Mouse (Mus musculus) limb, embryonic 11.5 days (tissue): Measurements from ENCODE around the gene Ppm1m. TPM values are rescaled to one million over a fixed set of nuclear protein-coding genes. Genes with fewer than 3 reads are reported as not detected.

ENCODE experiments used
- ATAC-seq: fragments of 200-750 bp; cut with Nextera tagmentation; 2 replicates; pipeline ENCODE4 v1.8.0; 2017; ENCODE audit warnings: low read depth; ENCODE audit not compliant: insufficient number of reproducible peaks, low FRiP score, low TSS enrichment
- DNase-seq: peaks from one replicate; pipeline ENCODE4 v3.0.0-alpha.2; 2015; ENCODE audit warnings: low spot score
- H3K27ac ChIP-seq: fragments of 300-500 bp; sonication (generic); replicated peaks from 2 replicates; pipeline ENCODE4 v1.5.1; 2014; ENCODE audit warnings: low read depth, mild to moderate bottlenecking, low read length
- H3K27me3 ChIP-seq: fragments of 300-500 bp; sonication (generic); 2 replicates; pipeline ENCODE4 v1.6.1; 2014; ENCODE audit warnings: mild to moderate bottlenecking, low read length, mixed read lengths; ENCODE audit not compliant: control insufficient read depth, insufficient read depth
- H3K36me3 ChIP-seq: fragments of 300-500 bp; sonication (generic); 2 replicates; pipeline ENCODE4 v1.6.1; 2014; ENCODE audit warnings: mild to moderate bottlenecking, low read length, moderate library complexity, mixed read lengths; ENCODE audit not compliant: control insufficient read depth, insufficient read depth
- H3K4me1 ChIP-seq: fragments of 300-500 bp; sonication (generic); 2 replicates; pipeline ENCODE4 v1.6.1; 2014; ENCODE audit warnings: low read length, mixed read lengths; ENCODE audit not compliant: control insufficient read depth, insufficient read depth
- H3K4me2 ChIP-seq: fragments of 300-500 bp; sonication (generic); 2 replicates; pipeline ENCODE4 v1.6.1; 2014; ENCODE audit warnings: low read depth, mild to moderate bottlenecking, moderate library complexity; ENCODE audit not compliant: severe bottlenecking
- H3K4me3 ChIP-seq: fragments of 300-500 bp; sonication (generic); 2 replicates; pipeline ENCODE4 v1.5.1; 2014; ENCODE audit warnings: low read depth, low read length
- H3K9ac ChIP-seq: fragments of 300-500 bp; sonication (generic); 2 replicates; pipeline ENCODE4 v1.6.1; 2014; ENCODE audit warnings: mild to moderate bottlenecking, low read length
- H3K9me3 ChIP-seq: fragments of 300-500 bp; sonication (generic); 2 replicates; pipeline ENCODE4 v1.6.1; 2016; ENCODE audit warnings: low read length; ENCODE audit not compliant: control insufficient read depth
- WGBS: fragments of 180-500 bp; shearing (Covaris S2); extraction: QIAGEN DNeasy Blood & Tissue Kit; methylation state at CpG from one replicate; pipeline ENCODE4 v1.1.7; 2014; 5-methylcytosine and 5-hydroxymethylcytosine counted together
- polyA plus RNA-seq: library from polyadenylated mRNA; unstranded; fragments of >200 nt; fragmentation: Nextera tagmentation; extraction: Ambion mirVana; gene quantifications from 2 replicates; pipeline ENCODE4 v1.2.1, GENCODE M21; 2014

The Ppm1m gene
- polyA plus RNA-seq, 1 experiment from 2014 or later: 42.2 TPM

DNA sequence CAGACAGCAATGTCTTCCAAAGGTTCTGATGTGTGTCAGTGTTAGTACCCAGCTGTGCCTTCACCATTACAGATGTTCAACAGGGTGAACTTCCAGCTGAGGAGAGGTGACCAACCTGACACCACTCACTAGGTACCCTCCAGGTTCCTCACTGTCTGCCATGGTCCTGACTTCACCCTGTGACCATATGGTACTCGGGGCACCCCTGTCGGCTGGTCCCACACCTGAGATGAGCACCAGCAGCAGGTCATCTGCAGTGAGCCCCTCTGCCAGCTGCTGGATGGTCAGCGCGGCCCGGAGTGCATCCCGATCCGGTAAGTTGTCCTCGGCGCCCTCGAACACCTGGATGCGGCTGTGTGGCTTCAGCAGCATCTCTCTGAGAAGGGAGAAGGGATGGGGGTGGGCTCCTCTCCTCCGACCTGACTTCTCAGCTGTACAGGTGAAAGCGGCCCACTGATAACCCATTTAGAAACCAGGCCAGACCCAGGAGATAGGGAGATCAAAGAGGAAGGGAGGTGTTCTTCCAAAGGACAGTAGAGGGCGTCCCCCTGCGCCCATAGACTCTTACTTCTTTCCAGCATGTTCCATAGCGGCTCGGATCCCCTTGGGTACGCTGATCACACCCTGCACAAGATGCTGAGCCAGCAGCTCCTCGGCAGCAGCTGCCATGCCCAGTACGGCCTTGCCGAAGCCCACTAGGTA lies 42.5 kb downstream of the Ppm1m start:
- Histone ChIP-seq H3K4me2 (no peak overlapping the region), H3K4me3 (no peak overlapping the region), H3K9ac (no peak overlapping the region), H3K4me1 (no peaks in the 10 kb centered on the region), H3K36me3 (no peaks in the 10 kb centered on the region), H3K9me3 (no peaks in the 10 kb centered on the region), H3K27ac (no peak overlapping the region), H3K27me3 (no peaks in the 10 kb centered on the region)
- 77% methylated on average over 21 of the region's 21 CpGs for WGBS
- DNase-seq (no peak), ATAC-seq (no peak)

DNA sequence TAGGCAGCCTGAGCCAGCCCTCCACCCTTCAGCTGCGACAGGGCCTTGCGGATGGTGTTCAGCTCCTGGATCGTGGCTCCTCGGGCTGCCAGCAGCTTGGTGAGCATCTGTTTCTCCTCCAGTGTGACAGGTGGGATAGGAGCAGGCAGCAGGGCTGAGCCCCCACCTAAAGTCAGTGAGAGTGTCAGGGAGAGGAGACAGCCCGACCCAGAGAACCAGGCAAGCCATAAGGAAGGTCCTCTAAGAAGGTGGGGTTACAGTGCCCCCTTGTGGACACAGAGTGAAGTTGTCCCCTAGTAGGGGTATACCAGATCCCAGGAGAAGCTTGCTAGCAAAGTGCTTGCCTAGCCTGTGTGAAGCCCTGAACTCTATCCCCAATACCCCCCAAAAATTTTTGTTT lies 43.1 kb downstream of the Ppm1m start:
- no peak overlapping the region for H3K9ac ChIP-seq
- 62% methylated on average over 5 of the region's 5 CpGs for whole genome bisulfite sequencing
- no peak for ATAC-seq

DNA sequence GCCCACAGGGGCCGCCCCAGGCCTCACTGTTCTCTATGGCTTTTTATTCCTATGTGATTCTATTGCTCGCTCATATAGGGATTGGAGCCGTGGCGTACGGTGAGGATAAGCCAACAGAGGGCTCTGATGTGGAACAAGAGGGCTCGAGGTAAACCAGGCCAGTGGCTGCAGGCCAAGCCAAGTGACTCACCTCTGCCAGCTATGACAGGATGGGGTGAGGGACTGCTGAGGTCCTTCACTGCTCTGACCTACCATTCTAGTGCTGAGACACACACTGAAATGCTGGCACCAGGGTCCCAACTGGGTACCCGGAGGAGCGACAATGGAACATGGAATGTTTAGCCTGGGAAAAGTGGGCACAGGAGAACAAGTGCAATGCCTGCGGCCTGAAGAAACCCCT lies 45.4 kb downstream of the Ppm1m start:
- Histone ChIP-seq H3K9me3 (no peaks in the 10 kb centered on the region), H3K9ac (no peak overlapping the region), H3K36me3 (no peaks in the 10 kb centered on the region), H3K27ac (no peak overlapping the region), H3K4me1 (0 out of 2 replicates have a peak, but pooled peaks cover 2% of the 10 kb centered on the region), H3K4me2 (no peak overlapping the region), H3K4me3 (no peak overlapping the region), H3K27me3 (peaks cover 16% of the 10 kb centered on the region)
- no peak for DNase-seq
- WGBS: 88% methylated on average over 9 of the region's 9 CpGs
- no peak for ATAC-seq

More for the DNA sequence above, 43.1 kb downstream of the Ppm1m start:
- Histone ChIP-seq H3K4me1 (no peaks in the 10 kb centered on the region), H3K4me3 (no peak overlapping the region), H3K4me2 (no peak overlapping the region), H3K9me3 (no peaks in the 10 kb centered on the region), H3K27me3 (no peaks in the 10 kb centered on the region), H3K36me3 (no peaks in the 10 kb centered on the region), H3K27ac (no peak overlapping the region)
- DNase-seq: peak; percentile 66

DNA sequence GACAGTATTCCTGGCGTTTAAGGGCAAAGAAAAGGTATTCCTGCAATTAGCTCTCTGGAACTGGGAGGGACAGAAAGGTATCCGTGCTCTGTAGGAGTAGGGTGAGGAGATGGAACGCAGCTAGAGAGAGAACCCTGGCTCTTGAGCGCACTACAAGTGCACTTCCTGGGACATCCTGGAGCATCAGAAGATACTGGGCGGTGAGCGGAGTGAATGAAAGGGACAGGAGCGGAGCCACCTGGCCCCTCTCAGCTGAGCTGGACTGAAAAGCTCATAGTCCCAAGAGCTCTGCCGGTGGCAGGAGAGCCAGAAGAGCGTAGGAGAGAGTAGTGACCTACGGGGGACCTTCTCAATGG lies 50.2 kb downstream of the Ppm1m start:
- Histone ChIP-seq H3K4me3 (peak overlapping the region; percentile 36; the same call in 1 of the 2 replicates), H3K27me3 (peaks cover 38% of the 10 kb centered on the region), H3K27ac (no peak overlapping the region), H3K4me1 (peaks cover 6% of the 10 kb centered on the region; the same call in 1 of the 2 replicates), H3K9ac (no peak overlapping the region), H3K4me2 (peak overlapping the region; percentile 69), H3K36me3 (no peaks in the 10 kb centered on the region), H3K9me3 (no peaks in the 10 kb centered on the region)
- WGBS: 18% methylated on average over 10 of the region's 10 CpGs
- DNase-seq (no peak), ATAC-seq (no peak)

DNA sequence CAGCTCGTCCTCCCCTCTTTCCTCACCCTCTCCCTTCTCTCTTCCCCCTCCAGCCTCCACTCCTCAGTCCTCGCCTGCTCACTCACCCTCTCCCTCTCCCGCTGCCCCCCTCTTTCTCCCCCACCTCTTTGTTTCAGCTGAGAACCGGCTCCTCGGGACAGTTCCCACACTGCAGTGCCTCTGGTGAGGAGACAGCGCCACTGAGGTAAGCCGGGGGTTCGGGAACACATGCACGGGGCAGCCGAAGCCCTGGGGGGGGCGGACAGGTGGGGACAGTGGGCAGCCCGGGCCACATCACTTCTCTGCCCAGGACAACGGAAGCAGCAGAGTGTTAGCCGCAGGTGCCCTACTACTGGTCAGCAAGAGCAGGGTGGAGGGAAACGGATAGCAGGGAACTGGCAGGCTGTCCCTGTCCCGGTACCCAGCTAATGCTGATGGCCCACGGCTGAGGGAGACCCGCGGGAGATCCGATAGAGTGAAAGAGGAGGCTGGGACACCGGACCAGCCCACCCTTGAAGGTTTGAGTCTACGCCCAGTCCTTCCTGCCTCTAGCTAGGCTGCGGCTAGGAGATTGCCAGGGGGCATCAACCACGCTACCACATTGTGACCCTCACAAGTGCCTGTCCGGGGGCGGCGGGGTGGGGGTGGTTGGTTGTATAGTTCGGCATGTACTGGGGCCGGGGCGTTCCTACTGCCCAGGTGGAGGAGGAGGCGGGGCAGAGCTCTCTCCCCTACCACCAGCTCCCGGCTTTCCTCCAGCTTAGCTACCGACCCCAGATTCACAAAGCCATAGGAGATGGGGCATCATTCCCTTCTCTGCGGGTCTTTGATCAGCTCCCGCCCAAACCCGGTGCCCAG lies 50.8 kb downstream of the Ppm1m start:
- Histone ChIP-seq H3K9ac (peak overlapping the region; percentile 56), H3K4me1 (peaks cover 6% of the 10 kb centered on the region; the same call in 1 of the 2 replicates), H3K27ac (no peak overlapping the region), H3K4me3 (peak overlapping the region; percentile 36), H3K36me3 (no peaks in the 10 kb centered on the region), H3K9me3 (no peaks in the 10 kb centered on the region), H3K4me2 (peak overlapping the region; percentile 69), H3K27me3 (peaks cover 38% of the 10 kb centered on the region)
- peak; percentile 54 for ATAC-seq
- 1% methylated on average over 36 of the region's 36 CpGs for WGBS
- peak; percentile 51 for DNase-seq

DNA sequence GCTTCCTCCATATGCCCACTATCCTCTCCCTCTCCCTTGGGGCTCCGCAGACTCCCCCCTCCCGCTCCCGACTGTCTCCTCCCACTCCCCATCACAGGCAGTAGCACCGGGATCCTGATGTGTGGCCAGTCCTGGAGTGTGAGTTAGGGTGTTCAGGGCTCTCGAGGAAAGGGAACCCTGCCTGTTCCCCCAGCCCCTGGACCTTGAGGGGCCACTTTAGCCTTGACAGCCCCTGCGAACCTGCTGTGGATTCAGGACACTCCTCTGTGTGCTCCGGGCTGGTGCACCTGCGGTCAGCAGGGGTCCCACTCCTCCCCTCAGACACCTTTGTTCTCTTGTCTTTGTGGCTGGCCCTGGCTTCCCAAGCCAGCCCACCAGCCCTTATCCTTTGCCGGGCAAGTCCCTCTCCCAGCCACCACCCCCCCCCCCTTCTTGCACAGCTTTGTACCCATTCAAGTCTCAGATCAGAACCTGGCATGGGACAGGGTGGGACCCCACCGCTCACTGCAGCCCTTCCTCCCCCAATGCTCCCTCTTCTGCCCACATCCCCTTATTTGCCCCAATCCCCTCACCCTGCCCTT lies 51.6 kb downstream of the Ppm1m start:
- H3K9ac ChIP-seq: peak overlapping the region; percentile 56
- H3K9me3 ChIP-seq: no peaks in the 10 kb centered on the region
- H3K4me1 ChIP-seq: peaks cover 6% of the 10 kb centered on the region; the same call in 1 of the 2 replicates
- peak overlapping the region; percentile 36 for H3K4me3 ChIP-seq
- peak; percentile 42 for ATAC-seq
- DNase-seq: no peak
- peaks cover 38% of the 10 kb centered on the region for H3K27me3 ChIP-seq
- H3K27ac ChIP-seq: no peak overlapping the region
- WGBS: 3% methylated on average over 9 of the region's 10 CpGs
- H3K36me3 ChIP-seq: no peaks in the 10 kb centered on the region
- H3K4me2 ChIP-seq: peak overlapping the region; percentile 69

DNA sequence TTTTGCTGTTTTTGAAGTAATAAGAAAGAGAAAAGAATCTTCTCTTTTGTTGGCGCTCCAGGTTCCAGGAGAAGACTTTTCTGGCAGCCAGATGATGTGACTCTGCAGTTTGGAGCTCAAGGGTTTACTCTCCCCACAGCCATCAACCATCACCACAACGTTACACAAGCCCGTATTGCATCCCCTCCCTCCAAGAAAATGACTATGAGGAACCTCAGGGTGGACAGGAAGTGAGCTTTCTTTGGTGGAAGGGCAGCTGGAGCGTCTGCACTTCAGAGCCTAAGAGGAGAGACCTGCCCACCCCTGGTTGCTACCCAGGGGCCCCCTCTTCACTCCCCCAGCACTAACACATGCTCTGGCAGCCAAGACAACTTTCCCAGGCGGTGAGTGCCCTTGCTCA lies 52.3 kb downstream of the Ppm1m start:
- no peak overlapping the region for H3K27ac ChIP-seq
- no peak for ATAC-seq
- H3K9ac ChIP-seq: no peak overlapping the region
- peaks cover 6% of the 10 kb centered on the region; the same call in 1 of the 2 replicates for H3K4me1 ChIP-seq
- H3K9me3 ChIP-seq: no peaks in the 10 kb centered on the region
- H3K4me2 ChIP-seq: no peak overlapping the region
- no peaks in the 10 kb centered on the region for H3K36me3 ChIP-seq
- H3K4me3 ChIP-seq: no peak overlapping the region
- peaks cover 38% of the 10 kb centered on the region for H3K27me3 ChIP-seq
- WGBS: 23% methylated on average over 5 of the region's 5 CpGs
- DNase-seq: no peak

DNA sequence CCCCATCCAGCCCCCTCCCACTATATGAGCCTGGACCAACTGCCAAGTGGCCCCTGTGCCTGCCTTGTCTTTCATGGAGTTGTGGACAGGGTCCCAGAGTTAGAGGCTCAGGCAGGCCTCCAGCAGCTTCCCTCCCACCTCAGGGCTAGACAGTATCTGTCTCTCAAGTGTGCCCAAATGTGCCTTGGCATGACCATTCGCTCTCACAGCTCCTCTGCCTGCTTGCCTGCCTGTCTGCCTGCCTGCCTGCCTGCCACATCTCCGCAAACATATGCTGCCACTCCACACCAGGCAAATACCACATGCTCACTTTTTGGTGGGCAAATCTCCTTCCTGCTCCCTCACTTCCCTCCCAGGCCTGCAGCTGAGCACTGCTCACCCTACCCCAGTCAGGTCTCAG lies 54.0 kb downstream of the Ppm1m start:
- H3K4me3 ChIP-seq: no peak overlapping the region
- no peak overlapping the region for H3K27ac ChIP-seq
- H3K36me3 ChIP-seq: no peaks in the 10 kb centered on the region
- H3K9me3 ChIP-seq: no peaks in the 10 kb centered on the region
- 83% methylated on average over 2 of the region's 2 CpGs for WGBS
- no peak overlapping the region for H3K4me2 ChIP-seq
- H3K9ac ChIP-seq: no peak overlapping the region
- DNase-seq: no peak
- H3K4me1 ChIP-seq: peaks cover 6% of the 10 kb centered on the region; the same call in 1 of the 2 replicates
- peaks cover 37% of the 10 kb centered on the region for H3K27me3 ChIP-seq
- ATAC-seq: no peak
